1 mouse cellular context compared by ENCODE assay signal in genomic region chr10:77187427-77187826, GRCm38 (mm10).
TF ChIP-seq lines count a peak whose summit lies in the region.

No protein-coding gene starts in this region.

TF ChIP-seq in MEL, 35 proteins besides CTCF, POLR2A, EP300 and RAD21 (continued from another document):
- no peak for TF ChIP-seq ELF1 (IDR thresholded peaks at IDR 0.05; ENCODE audit: low read depth, low read length)
